Comparison of ENCODE assay signal across 29 mouse cellular contexts in the genomic region with DNA sequence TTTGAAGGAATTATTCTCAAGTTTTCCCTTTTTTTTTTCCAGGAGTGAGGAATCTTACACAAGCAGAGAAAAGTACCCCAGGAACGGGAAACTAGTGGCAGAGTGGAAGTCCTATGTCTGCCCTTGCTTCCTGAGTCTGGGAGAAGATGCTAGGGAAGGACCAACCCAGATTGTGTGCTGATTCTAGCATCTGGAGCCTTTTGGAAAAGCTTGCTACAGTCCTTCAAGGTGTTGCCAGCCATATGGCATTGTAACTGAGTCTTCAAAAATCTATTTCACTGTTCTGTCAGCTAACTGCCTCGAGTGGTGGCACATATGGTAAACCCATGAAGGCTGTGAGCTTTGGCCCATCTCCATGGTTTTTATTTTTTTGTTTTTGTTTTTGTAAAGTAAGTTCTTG.
DNase-seq lines count a peak whose midpoint lies in the region; ATAC-seq and TF ChIP-seq lines count a peak whose summit lies in the region.
"Had no signal": no experiment of that assay in that cellular context is flagged by ENCODE, and none has a peak within 500 bp of the region (broad histone marks: within the 10 kb centered on the region; RNA-seq: fewer than 3 reads in every experiment).

No protein-coding gene starts in this region.

- no peak overlapping the region for H3K4me3 ChIP-seq in forebrain, postnatal 0 days (ENCODE audit: low read depth, low read length)
- no peak overlapping the region for H3K4me3 ChIP-seq in forebrain, embryonic 15.5 days
- H3K4me3 ChIP-seq: gastrocnemius, adult 2 months; heart, adult 2 months; heart, embryonic 12.5 days; limb, embryonic 13.5 days; lung, embryonic 15.5 days; midbrain, embryonic 10.5 days; midbrain, embryonic 15.5 days; neural tube, embryonic 15.5 days; stomach, embryonic 15.5 days had no signal

- no peaks in the 10 kb centered on the region for H3K4me1 ChIP-seq in forebrain, postnatal 0 days (ENCODE audit: insufficient read depth)
- no peaks in the 10 kb centered on the region for H3K4me1 ChIP-seq in forebrain, embryonic 15.5 days
- H3K4me1 ChIP-seq: heart, embryonic 12.5 days; limb, embryonic 13.5 days; lung, embryonic 15.5 days; midbrain, embryonic 10.5 days; midbrain, embryonic 15.5 days; neural tube, embryonic 15.5 days; stomach, embryonic 15.5 days had no signal

- no peaks in the 10 kb centered on the region for H3K36me3 ChIP-seq in forebrain, postnatal 0 days (ENCODE audit: insufficient read depth)
- H3K36me3 ChIP-seq in forebrain, embryonic 15.5 days, result no peaks in the 10 kb centered on the region
- H3K36me3 ChIP-seq: G1E; heart, embryonic 12.5 days; limb, embryonic 13.5 days; lung, embryonic 15.5 days; midbrain, embryonic 10.5 days; midbrain, embryonic 15.5 days; neural tube, embryonic 15.5 days; stomach, embryonic 15.5 days had no signal

- WGBS in forebrain, postnatal 0 days, result 63% methylated on average over 2 of the region's 2 CpGs
- 59% methylated on average over 2 of the region's 2 CpGs for WGBS in forebrain, embryonic 15.5 days

- H3K9ac ChIP-seq in forebrain, postnatal 0 days, result no peak overlapping the region
- no peak overlapping the region for H3K9ac ChIP-seq in forebrain, embryonic 15.5 days (replicated peaks)
- H3K9ac ChIP-seq: heart, embryonic 12.5 days; hindbrain, embryonic 14.5 days; limb, embryonic 13.5 days; lung, embryonic 15.5 days; midbrain, embryonic 15.5 days; neural tube, embryonic 15.5 days; stomach, embryonic 15.5 days had no signal

- intact Hi-C loops in left cerebral cortex, postnatal 25 days (cut with DNase I), result no loop called here
- intact Hi-C loops in left cerebral cortex, postnatal 10 days (cut with DNase I), result no loop called here

- no peak for TF ChIP-seq CTCF in forebrain, postnatal 0 days (IDR thresholded peaks at IDR 0.05; ENCODE audit: low read depth)

- H3K27me3 ChIP-seq in forebrain, postnatal 0 days (ENCODE audit: insufficient read depth, low read length), result no peaks in the 10 kb centered on the region
- no peaks in the 10 kb centered on the region for H3K27me3 ChIP-seq in forebrain, embryonic 15.5 days
- H3K27me3 ChIP-seq: heart, embryonic 12.5 days; limb, embryonic 13.5 days; lung, embryonic 15.5 days; midbrain, embryonic 15.5 days; neural tube, embryonic 15.5 days; stomach, embryonic 15.5 days had no signal

- no peak overlapping the region for H3K4me2 ChIP-seq in forebrain, postnatal 0 days (ENCODE audit: low read depth)
- H3K4me2 ChIP-seq in forebrain, embryonic 15.5 days (replicated peaks), result no peak overlapping the region
- H3K4me2 ChIP-seq: heart, embryonic 12.5 days; hindbrain, embryonic 14.5 days; limb, embryonic 13.5 days; liver, embryonic 11.5 days; lung, embryonic 15.5 days; midbrain, embryonic 15.5 days; neural tube, embryonic 15.5 days; stomach, embryonic 15.5 days had no signal

- H3K9me3 ChIP-seq in forebrain, postnatal 0 days (ENCODE audit: low read length), result no peaks in the 10 kb centered on the region
- H3K9me3 ChIP-seq in forebrain, embryonic 15.5 days, result no peaks in the 10 kb centered on the region
- H3K9me3 ChIP-seq: limb, embryonic 13.5 days; lung, embryonic 15.5 days; midbrain, embryonic 10.5 days; midbrain, embryonic 15.5 days; neural tube, embryonic 15.5 days; stomach, embryonic 15.5 days had no signal

- H3K27ac ChIP-seq in forebrain, postnatal 0 days (ENCODE audit: low read depth, low read length), result no peak overlapping the region
- H3K27ac ChIP-seq in forebrain, embryonic 15.5 days (replicated peaks), result no peak overlapping the region
- H3K27ac ChIP-seq: gastrocnemius, adult 2 months; heart, adult 2 months; hindbrain, embryonic 14.5 days; limb, embryonic 13.5 days; lung, embryonic 15.5 days; midbrain, embryonic 10.5 days; midbrain, embryonic 15.5 days; neural tube, embryonic 15.5 days; stomach, embryonic 15.5 days had no signal

- DNase-seq in forebrain, postnatal 0 days, result peak; percentile 25
- DNase-seq in layer of hippocampus, adult 18-20 months (ENCODE audit: low spot score in 2 of 2), result peak; percentile 9 to 62
- DNase-seq in layer of hippocampus, postnatal 36 days, result no peak
- peak; percentile 21 to 72 for DNase-seq in left cerebral cortex, postnatal 25 days (ENCODE audit: low spot score in 2 of 2)
- DNase-seq in left cerebral cortex, postnatal 10 days (ENCODE audit: extremely low spot score in 1 of 2, low spot score in 2 of 2), result no peak
- no peak for DNase-seq in spleen, adult 12 weeks (ENCODE audit: low spot score)
- DNase-seq: adrenal gland, adult 8-10 months; cerebellum, adult 11 months; cerebellum, adult 9-10 months; cerebellum, postnatal 36 days; gastrocnemius, adult 2 months; gastrocnemius, postnatal 36 days; heart, adult 2 months; kidney, adult 9 months; kidney, postnatal 10 days; thymus, postnatal 14 days had no signal

- no peak for ATAC-seq in forebrain, postnatal 0 days
- no peak for ATAC-seq in forebrain, embryonic 15.5 days (replicated peaks)
- ATAC-seq: forebrain, embryonic 16.5 days; intestine, postnatal 0 days; midbrain, embryonic 15.5 days had no signal

Comparison
In these comparisons a context has a peak if more than half of its experiments do, and no peak if none do; other contexts are left out.
1. DNase-seq: peak in forebrain, postnatal 0 days (single experiment), layer of hippocampus, adult 18-20 months (2 of 2) and left cerebral cortex, postnatal 25 days (2 of 2); none in layer of hippocampus, postnatal 36 days (0 of 2), left cerebral cortex, postnatal 10 days (0 of 2) and spleen, adult 12 weeks (single experiment).